Comparison of ENCODE assay signal across 14 mouse cellular contexts in the genomic region with DNA sequence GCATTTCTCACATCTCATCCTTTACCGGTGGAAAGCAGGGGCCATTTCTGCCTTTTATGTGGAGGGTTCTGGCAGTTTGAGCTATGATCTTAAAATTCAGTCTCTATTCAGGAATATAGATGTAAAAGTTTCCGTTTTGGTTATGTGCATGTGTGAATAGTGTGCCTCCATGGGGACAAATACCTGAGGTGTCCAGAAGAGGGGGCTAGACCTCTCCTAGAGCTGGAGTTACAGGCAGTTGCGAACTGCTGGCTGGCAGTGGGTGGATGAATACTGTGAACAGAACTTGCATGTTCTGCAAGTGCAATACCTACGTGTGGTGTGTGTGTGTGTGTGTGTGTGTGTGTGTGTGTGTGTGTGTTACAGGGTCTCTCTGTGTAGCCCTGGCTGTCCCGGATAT. TPM values are rescaled to one million over a fixed set of nuclear protein-coding genes. Genes with fewer than 3 reads are reported as not detected.
DNase-seq lines count a peak whose midpoint lies in the region; ATAC-seq and TF ChIP-seq lines count a peak whose summit lies in the region.
"Had no signal": no experiment of that assay in that cellular context is flagged by ENCODE, and none has a peak within 500 bp of the region (broad histone marks: within the 10 kb centered on the region; RNA-seq: fewer than 3 reads in every experiment).

No protein-coding gene starts in this region.

- no peak overlapping the region for H3K9ac ChIP-seq in lung, embryonic 14.5 days
- H3K9ac ChIP-seq in ES-Bruce4 (ENCODE audit: low read depth, poor library complexity, severe bottlenecking) = no peak overlapping the region
- H3K9ac ChIP-seq: embryonic facial prominence, embryonic 13.5 days; stomach, embryonic 15.5 days had no signal

- peak; percentile 21 for DNase-seq in lung, embryonic 14.5 days
- no peak for DNase-seq in lung, postnatal 14 days
- DNase-seq in ZHBTc4 (ENCODE audit: low read depth, low spot score) (peak; percentile 74), adipocyte (ENCODE audit: low spot score) (no peak)
- DNase-seq in retina, postnatal 1 day = peak; percentile 19
- no peak for DNase-seq in cerebellum, postnatal 25 days
- DNase-seq: cerebellum, adult 11-12 months; lung, postnatal 36 days; right cerebral cortex, postnatal 14 days had no signal

- no peaks in the 10 kb centered on the region for H3K36me3 ChIP-seq in lung, embryonic 14.5 days (ENCODE audit: insufficient read depth)
- no peaks in the 10 kb centered on the region for H3K36me3 ChIP-seq in ES-Bruce4 (ENCODE audit: control insufficient read depth, insufficient read depth, low read length, poor library complexity, severe bottlenecking)
- H3K36me3 ChIP-seq: embryonic facial prominence, embryonic 13.5 days; stomach, embryonic 15.5 days had no signal

- no peak for TF ChIP-seq POLR2A in ES-Bruce4 (IDR thresholded peaks at IDR 0.05; ENCODE audit: insufficient read depth, low read length)

- 57% methylated on average over 5 of the region's 5 CpGs for WGBS in lung, embryonic 14.5 days

- no peak overlapping the region for H3K27ac ChIP-seq in lung, embryonic 14.5 days (ENCODE audit: low read depth)
- no peak overlapping the region for H3K27ac ChIP-seq in ES-Bruce4 (ENCODE audit: insufficient read depth, low read length)
- H3K27ac ChIP-seq: embryonic facial prominence, embryonic 13.5 days; stomach, embryonic 15.5 days had no signal

- no peak for TF ChIP-seq EP300 in ES-Bruce4 (IDR thresholded peaks at IDR 0.05; ENCODE audit: insufficient read depth, low read depth, low read length)

- H3K4me1 ChIP-seq in lung, embryonic 14.5 days (ENCODE audit: insufficient read depth) = peaks cover 4% of the 10 kb centered on the region; the same call in 1 of the 2 replicates
- no peaks in the 10 kb centered on the region for H3K4me1 ChIP-seq in ES-Bruce4 (ENCODE audit: control insufficient read depth, insufficient read depth, low read length)

- no peak overlapping the region for H3K4me3 ChIP-seq in lung, embryonic 14.5 days (ENCODE audit: low read depth, low read length)
- no peak overlapping the region for H3K4me3 ChIP-seq in ES-Bruce4 (ENCODE audit: low read depth, low read length)
- H3K4me3 ChIP-seq: embryonic facial prominence, embryonic 13.5 days; myocyte; stomach, embryonic 15.5 days had no signal

- no peak for ATAC-seq in lung, embryonic 14.5 days (ENCODE audit: insufficient read depth)
- ATAC-seq: forebrain, embryonic 16.5 days had no signal

- H3K4me2 ChIP-seq in lung, embryonic 14.5 days = no peak overlapping the region
- H3K4me2 ChIP-seq: embryonic facial prominence, embryonic 13.5 days; stomach, embryonic 15.5 days had no signal

- peaks cover 22% of the 10 kb centered on the region for H3K27me3 ChIP-seq in lung, embryonic 14.5 days (ENCODE audit: insufficient read depth, low read length)
- H3K27me3 ChIP-seq in ES-Bruce4 (ENCODE audit: control insufficient read depth, insufficient read depth, low read length, poor library complexity, severe bottlenecking) = no peaks in the 10 kb centered on the region

- H3K9me3 ChIP-seq in lung, embryonic 14.5 days (ENCODE audit: low read depth, low read length) = no peaks in the 10 kb centered on the region
- no peaks in the 10 kb centered on the region for H3K9me3 ChIP-seq in ES-Bruce4 (replicated peaks; ENCODE audit: control insufficient read depth, insufficient read depth, low read length, poor library complexity, severe bottlenecking)
- H3K9me3 ChIP-seq: embryonic facial prominence, embryonic 13.5 days; stomach, embryonic 15.5 days had no signal

- TF ChIP-seq CTCF in lung, embryonic 14.5 days (IDR thresholded peaks at IDR 0.05; ENCODE audit: low read depth) = peak; percentile 31
- peak; percentile 66 for TF ChIP-seq CTCF in ES-Bruce4 (IDR thresholded peaks at IDR 0.05; ENCODE audit: low read depth, low read length)

RNA-seq across cellular contexts. Expression of gene Rgs9bp, which starts 2.7 kb away (rescaled TPM):
- 0.24 and 0.36 TPM in 2 replicates for polyA plus RNA-seq in lung, embryonic 14.5 days (2014; fragmentation: Nextera tagmentation; extraction: Ambion mirVana)
- 4.6 and 4.8 TPM in 2 replicates for polyA plus RNA-seq in ES-Bruce4 (2011; ENCODE audit: insufficient read depth, insufficient read length, low read depth, missing spikeins)
- polyA plus RNA-seq: myocyte had no signal

RNA-seq across cellular contexts. Expression of gene Ankrd27, which starts 3.3 kb away (rescaled TPM):
- 38.1 and 38.8 TPM in 2 replicates for polyA plus RNA-seq in lung, embryonic 14.5 days (2014; fragmentation: Nextera tagmentation; extraction: Ambion mirVana)
- 64.1 and 74.9 TPM in 2 replicates for polyA plus RNA-seq in ES-Bruce4 (2011; ENCODE audit: insufficient read depth, insufficient read length, low read depth, missing spikeins)

RNA-seq across cellular contexts. Expression of gene Nudt19, which starts 26.6 kb away (rescaled TPM):
- polyA plus RNA-seq in lung, embryonic 14.5 days (2014; fragmentation: Nextera tagmentation; extraction: Ambion mirVana) = 53.9 and 54.9 TPM in 2 replicates
- polyA plus RNA-seq in ES-Bruce4 (2011; ENCODE audit: insufficient read depth, insufficient read length, low read depth, missing spikeins) = 43.0 and 46.3 TPM in 2 replicates

RNA-seq across cellular contexts. Expression of gene Tdrd12, which starts 45.2 kb away (rescaled TPM):
- 0.30 and 0.75 TPM in 2 replicates for polyA plus RNA-seq in lung, embryonic 14.5 days (2014; fragmentation: Nextera tagmentation; extraction: Ambion mirVana)
- polyA plus RNA-seq in ES-Bruce4 (2011; ENCODE audit: insufficient read depth, insufficient read length, low read depth, missing spikeins) = 74.9 and 75.1 TPM in 2 replicates
- polyA plus RNA-seq: myocyte had no signal

Comparison
In these comparisons a context has a peak if more than half of its experiments do, and no peak if none do; other contexts are left out.
1. DNase-seq: peak in lung, embryonic 14.5 days (single experiment), ZHBTc4 (single experiment) and retina, postnatal 1 day (single experiment); none in lung, postnatal 14 days (single experiment), adipocyte (single experiment) and cerebellum, postnatal 25 days (0 of 2).